Mouse (Mus musculus) bone marrow macrophage, adult 2 months (primary cell): ENCODE measurements around the gene Phpt1.

Experiments used
- CTCF ChIP-seq: IDR thresholded peaks from 2 replicates; pipeline ENCODE4 v1.5.1; 2012; ENCODE audit warnings: low read depth, mild to moderate bottlenecking, low read length, moderate library complexity
- POLR2A ChIP-seq: IDR thresholded peaks from 2 replicates; pipeline ENCODE4 v1.6.1; 2012; ENCODE audit warnings: mild to moderate bottlenecking, low read depth, low read length, borderline replicate concordance

DNA sequence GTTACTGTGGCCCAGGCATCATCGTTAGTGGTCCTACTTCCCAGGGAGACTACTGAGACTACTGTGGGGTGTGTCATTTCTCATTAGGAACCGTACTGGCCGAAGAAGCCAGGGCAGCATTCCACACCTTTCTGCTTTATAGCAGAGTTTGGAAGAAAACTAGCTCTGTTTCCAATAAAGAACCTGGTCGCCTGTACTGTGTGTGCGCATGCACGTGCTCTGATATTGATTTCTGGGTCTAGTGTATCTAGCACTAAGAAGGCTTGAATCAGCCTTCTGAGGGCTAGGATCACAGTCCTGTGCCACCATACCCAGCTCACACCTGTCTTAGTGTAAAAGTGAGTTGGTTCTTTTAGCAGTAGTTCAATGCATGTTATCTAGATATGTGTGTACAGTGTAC lies 16.2 kb downstream of the Phpt1 start:
- TF ChIP-seq POLR2A (no peak), CTCF (no peak)
